Mouse (Mus musculus): Measurements from ENCODE around the gene Atp8b4.

- TF ChIP-seq CTCF (IDR thresholded peaks at IDR 0.05) (no peak), EP300 (IDR thresholded peaks at IDR 0.05) (no peak)
Measured at GRCm38 (mm10) chr2:126337143-126337542, 163.3 kb downstream of the Atp8b4 start.
